Mouse (Mus musculus) right cerebral cortex, postnatal 4 days (tissue): ENCODE data around the gene Plcb3.
A peak's percentile ranks its signal among the peaks of the same experiment; 100 is the strongest.
"Not testable (repeated sequence)": the region's sequence is repeated elsewhere in the genome, so short reads cannot be mapped to it uniquely, and the experiment has no call there.

Source experiments
- DNase-seq: peaks from one replicate; pipeline ENCODE4 v3.0.0-alpha.2; 2022

Gene Plcb3

DNA sequence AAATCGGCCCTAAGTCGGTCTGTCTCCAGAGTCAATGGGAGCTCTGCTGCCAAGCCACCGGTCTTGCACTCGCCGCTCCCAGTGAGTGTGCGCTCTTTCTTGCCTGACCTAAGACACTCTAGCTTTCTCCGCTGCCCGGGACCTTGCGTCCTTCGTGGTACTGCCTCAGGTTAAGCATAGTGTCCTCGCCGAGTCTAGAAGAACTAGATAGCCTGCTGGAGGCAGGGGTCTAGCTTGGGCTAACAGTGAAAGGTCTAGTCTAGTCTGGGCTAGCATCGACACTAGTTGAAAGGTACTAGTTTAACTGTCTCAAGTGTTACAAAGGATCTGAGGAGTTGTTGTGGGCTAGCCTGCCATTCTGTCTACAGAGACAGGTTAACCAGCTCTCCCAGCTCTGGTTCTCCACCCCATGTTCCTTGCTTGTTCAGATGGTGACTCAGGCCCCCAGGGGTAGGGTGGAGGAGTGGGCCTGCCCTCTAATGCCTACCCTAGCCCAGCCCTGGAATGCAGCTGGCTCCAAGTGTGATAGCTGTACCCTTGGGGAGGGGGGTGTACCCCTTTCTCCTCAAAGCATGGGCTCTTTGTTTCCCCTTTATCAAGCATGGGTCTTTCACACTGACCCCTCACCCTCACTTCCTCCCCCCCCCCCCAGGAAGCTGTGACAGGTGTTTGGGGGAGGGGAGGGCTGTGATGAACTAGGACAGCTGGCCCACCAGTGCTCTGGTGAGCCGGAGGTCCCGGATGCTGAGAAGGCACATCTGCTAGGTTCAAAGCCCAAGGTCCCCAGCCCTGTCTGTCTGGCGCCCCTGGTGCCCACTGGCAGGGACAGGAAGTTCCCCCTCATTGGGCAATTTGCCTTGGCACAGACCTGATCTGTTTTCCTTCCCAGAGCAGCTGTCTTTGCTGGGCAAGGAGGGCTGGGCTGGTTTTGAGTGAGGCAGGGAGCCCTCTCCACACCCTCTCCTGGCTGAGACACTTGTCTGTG lies at the start of gene Plcb3:
Gene Plcb3, minus strand, starts transcription at position 934 of the 985 bp plus-strand sequence.
- DNase-seq: peak; percentile 60

- DNase-seq: no peak
Observed at GRCm38 (mm10) chr19:7020224-7020641, 44.0 kb upstream of the Plcb3 start.

DNA sequence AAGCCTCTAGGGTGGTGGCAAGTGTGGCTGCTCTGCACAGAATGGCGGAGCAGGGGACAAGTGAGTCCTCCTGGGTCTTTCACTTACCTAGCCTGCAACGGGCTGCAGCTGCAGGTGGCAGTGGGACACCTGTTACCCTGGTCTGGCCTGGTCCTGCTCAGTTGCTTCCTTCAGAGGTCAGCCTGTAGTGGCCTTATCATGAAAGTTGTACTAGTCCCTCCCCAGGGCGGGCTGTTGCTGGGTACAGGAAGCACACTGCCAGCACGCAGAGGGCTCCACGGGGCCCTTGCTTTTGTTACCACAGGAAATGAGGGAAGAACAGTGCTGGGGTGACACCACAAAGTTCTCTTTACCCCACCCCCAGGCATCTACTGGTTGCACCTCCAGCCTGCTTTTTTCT lies 42.9 kb upstream of the Plcb3 start, which contains the start of gene Fermt3:
Gene Fermt3, minus strand, starts transcription at position 279 of the 400 bp plus-strand sequence.
- no peak for DNase-seq

GRCm38 (mm10) chr19:7018546-7018945 lies 42.3 kb upstream of the Plcb3 start:
- DNase-seq: no peak

DNA sequence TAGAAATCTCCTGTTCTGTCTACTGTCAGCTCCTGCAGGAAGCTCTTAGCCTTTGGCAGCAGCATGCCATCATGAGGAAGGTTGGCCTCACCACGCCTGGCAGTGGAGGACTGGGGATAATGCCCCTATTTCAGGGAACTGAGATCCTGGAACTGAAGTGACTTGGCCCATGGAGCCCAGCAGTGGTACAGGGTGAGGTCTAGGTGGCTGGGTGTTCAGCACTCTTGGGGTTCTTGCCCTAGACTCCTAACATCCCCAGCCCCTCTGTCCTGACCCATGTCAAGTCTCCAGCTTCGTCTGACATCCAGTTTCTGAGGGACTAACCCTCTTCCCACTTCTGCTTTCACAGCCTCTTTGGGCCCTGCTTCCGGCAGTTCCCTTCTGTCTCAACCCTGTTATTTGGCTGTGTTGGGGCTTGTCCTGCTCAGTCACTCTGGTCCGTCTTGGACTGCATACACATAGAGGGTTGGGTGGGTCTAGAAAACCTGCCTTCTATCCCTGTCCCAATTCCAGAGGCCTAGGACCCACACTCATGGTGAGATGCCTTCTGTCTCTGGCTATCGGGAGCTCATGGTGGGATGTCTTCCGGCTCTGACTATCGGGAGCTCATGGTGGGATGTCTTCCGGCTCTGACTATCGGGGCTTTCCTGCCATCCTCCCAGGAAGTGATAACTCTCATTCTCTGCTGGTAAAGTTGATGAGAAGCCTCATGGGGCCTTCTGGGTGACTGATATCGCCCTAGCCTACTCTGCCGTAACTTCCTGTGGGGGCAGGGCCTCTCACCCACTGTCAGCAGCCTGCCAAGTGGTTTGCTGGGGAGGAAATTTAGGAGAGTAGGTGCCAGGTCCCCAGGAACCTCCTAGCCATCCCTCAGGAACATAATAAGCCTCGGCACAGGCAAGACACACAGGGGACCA lies 41.5 kb upstream of the Plcb3 start:
- no peak for DNase-seq

DNA sequence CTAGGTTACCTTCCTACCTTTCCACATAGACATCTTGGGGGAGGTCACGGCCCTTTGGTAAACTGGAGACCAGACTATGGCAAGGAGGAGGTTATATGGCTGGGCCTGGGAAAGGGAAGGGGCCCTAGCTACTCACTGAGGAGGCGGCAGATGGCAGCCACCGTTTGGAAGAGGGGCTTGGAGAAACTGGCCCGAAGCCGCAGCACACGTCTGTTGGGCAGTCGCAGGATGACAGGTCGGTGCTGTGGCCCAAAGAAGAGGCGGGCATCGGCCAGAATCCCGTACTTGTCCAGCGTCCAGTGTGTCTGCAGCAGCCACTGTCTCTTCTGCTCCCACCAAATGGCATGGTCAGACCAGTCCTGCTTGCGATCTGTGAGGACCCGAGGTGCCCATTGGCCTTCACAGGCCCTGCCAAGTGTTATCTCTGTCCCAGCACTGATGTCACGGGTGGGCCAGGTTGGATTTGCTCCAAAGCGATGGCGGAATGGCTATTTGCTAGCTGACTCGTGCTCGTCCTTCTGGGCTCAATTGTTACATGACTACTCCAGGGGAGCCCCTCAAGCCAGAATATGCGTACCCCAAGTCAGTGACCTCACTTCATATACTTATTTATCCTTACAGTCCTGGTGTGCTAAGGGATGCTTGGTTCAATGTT lies 38.3 kb upstream of the Plcb3 start:
- no peak for DNase-seq

- DNase-seq: no peak
Observed at GRCm38 (mm10) chr19:7013984-7014383, 37.7 kb upstream of the Plcb3 start.

- no peak for DNase-seq
Observed at GRCm38 (mm10) chr19:7012426-7012825, 36.2 kb upstream of the Plcb3 start.

GRCm38 (mm10) chr19:7006892-7007593 lies 30.8 kb upstream of the Plcb3 start:
- no peak for DNase-seq

GRCm38 (mm10) chr19:6999360-7000063 lies 23.2 kb upstream of the Plcb3 start:
- no peak for DNase-seq

DNA sequence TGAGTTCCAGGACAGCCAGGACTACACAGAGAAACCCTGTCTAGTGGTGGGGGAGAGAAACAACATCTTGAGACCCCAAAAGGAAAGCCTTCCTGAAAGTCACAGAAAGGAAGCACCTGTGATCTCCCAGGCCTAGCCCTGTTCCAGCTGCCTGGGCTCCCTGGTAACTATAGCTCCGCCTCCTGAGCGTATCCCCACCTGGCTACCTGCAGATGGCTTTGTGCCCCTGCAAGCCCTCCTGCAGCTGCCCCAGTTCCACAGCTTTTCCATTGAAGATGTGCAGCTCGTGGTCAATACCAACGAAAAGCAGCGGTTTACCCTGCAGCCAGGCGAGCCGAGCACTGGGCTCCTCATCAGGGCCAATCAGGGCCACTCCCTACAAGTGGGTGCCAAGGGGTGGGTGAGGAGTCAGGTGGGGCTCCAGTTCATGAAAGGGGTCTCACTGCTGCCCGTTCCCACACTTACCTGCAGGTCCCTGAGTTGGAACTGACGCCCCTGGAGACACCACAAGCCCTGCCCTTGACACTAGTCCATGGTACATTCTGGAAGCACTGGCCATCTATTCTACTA lies 21.5 kb upstream of the Plcb3 start:
- no peak for DNase-seq

DNA sequence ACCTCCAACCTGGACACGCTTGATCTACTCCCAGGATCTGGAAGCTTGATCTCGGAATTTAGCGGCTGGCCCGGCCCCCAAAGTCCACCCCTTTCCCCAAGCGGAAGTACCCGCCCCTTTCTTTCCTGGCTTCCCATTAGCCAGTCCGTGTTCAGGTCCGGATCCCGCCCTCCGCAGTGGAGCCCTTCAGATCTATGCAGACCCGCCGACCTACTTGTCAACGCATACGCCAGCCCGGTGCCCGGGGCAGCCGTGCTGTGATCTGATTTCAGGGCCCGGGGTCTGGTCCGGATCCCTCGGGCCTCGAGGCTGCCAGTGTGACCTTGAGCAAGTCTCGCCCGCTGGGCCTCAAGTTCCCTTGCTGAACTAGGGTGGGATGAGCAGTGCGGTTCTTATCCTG lies 19.7 kb upstream of the Plcb3 start, which contains the start of the genes Nudt22 and Trpt1:
Gene Nudt22, minus strand, starts transcription at position 112 of the 400 bp plus-strand sequence.
Gene Trpt1, plus strand, starts transcription at position 126 of the 400 bp plus-strand sequence.
- DNase-seq: peak; percentile 73

DNA sequence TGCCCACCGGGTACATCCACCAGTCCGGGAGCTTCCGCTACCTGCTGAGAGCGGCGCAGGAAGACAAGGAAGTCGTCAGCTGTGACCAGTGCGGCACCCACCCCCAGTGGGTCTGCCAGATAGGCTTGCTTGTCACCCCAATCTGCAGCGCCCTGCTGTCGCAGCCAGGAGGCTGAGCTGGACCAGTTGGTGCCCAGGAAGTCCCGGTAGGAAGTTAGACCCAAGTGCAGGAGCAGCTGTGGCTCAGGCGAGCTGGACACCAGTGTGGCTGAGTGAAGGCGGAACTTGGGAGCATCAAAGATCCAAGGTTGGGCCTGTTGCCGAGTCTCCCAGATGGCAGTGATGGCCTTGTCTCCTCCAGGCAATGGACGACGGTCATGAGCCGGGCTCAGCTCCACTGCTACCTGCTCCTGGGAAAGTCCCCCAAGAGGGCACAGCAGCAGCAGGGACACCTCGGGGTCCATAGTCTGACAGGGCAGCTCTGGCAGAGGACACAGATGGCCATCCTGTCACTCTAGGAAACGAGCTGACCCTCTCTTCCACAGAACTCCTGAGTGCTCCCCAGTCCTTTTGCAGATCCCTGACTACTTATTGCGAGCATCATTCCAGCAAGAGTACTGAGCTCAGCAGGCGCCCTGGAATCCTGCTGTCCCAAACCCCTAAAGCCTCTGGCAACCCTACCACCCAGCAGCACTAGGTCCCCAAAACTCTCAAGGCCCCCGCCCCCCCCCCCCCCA lies 19.2 kb upstream of the Plcb3 start:
- DNase-seq: no peak

DNA sequence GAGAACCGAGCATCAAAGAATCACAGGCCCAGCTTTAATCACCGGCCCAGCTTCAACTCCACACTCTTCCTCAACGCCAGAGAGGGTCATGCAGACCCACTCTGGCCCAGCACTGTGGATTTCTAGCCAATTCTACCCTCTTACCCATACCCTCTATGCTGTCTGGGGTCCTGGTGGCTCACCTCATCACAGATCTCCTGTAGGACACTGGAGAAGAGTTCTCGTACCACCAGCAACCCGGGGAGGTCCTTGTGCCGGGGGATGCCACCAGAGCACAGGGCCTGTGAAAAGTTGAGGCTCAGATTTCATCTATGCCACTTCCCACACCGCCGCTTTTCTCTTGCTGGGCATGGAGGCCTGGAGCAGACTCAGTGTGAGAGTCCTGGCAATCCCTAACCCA lies 18.2 kb upstream of the Plcb3 start:
- DNase-seq: no peak

GRCm38 (mm10) chr19:6994002-6994401 lies 17.7 kb upstream of the Plcb3 start:
- no peak for DNase-seq

- no peak for DNase-seq
Observed at GRCm38 (mm10) chr19:6993011-6993770, 16.9 kb upstream of the Plcb3 start.

GRCm38 (mm10) chr19:6992011-6992858 lies 16.0 kb upstream of the Plcb3 start, which contains the start of gene Dnajc4:
Dnajc4 (minus strand) TSS chr19:6992572.
- peak; percentile 93 for DNase-seq

- DNase-seq: not testable (repeated sequence)
Observed at GRCm38 (mm10) chr19:6991166-6991565, 14.9 kb upstream of the Plcb3 start.
